Mouse (Mus musculus) C2C12 (cell line): ENCODE results near the gene Ltbp3.

ENCODE experiments used
- CTCF ChIP-seq: IDR thresholded peaks from one replicate; pipeline ENCODE4 v1.5.1; 2011; ENCODE audit not compliant: control insufficient read depth, insufficient read depth, insufficient read length
- MYOG ChIP-seq: IDR thresholded peaks from one replicate; pipeline ENCODE4 v1.6.1; 2011; ENCODE audit not compliant: control insufficient read depth, insufficient read length; ENCODE audit errors: extremely low read depth

DNA sequence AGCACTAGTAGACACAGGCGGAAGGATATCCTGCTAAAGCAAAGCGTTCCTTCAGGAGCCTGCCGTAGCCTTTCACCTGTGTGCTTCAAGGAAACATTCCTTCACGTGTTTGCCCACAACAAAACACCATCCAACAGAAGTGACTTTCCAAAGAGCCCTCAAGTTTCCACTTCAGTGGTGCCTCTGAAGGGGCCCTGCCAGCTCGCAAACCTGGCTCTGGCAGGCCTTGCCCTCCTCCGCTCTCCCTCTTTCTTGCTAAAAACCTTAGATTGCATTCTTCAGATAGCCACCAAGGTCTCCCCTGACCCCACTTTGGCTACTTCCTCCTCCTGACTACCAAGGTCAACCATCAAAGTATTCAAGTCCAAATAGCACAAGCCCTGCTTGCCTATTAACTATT lies 40.8 kb downstream of the Ltbp3 start:
- TF ChIP-seq CTCF (no peak), MYOG (no peak)
